Mouse (Mus musculus): ENCODE data around the gene Slco6c1. TPM values are rescaled to one million over a fixed set of nuclear protein-coding genes. Genes with fewer than 3 reads are reported as not detected.

The Slco6c1 gene
- not detected in 2 replicates for polyA plus RNA-seq (2015; fragmentation: Nextera tagmentation; extraction: Ambion mirVana)

- no peaks in the 10 kb centered on the region for H3K9me3 ChIP-seq (ENCODE audit: control insufficient read depth, low read length)
- no peak within 1 kb of the TSS for H3K9ac ChIP-seq (ENCODE audit: low read depth, low read length)
- no peaks in the 10 kb centered on the region for H3K36me3 ChIP-seq (ENCODE audit: control insufficient read depth, insufficient read depth, low read length)
- H3K4me2 ChIP-seq (ENCODE audit: low read length) = no peak within 1 kb of the TSS
- no peak within 1 kb of the TSS for H3K27ac ChIP-seq (ENCODE audit: low read depth, low read length)
- ATAC-seq = no peak
- H3K4me3 ChIP-seq (ENCODE audit: low read length) = no peak within 1 kb of the TSS
- H3K4me1 ChIP-seq (ENCODE audit: control insufficient read depth, insufficient read depth, low read depth, low read length) = no peaks in the 10 kb centered on the region
- 95% methylated on average over 6 of the region's 6 CpGs for WGBS
- H3K27me3 ChIP-seq (replicated peaks; ENCODE audit: control insufficient read depth, insufficient read depth, low read length) = no peaks in the 10 kb centered on the region
These were observed at the start of gene Slco6c1 for GRCm38 (mm10) chr1:97128201-97128600. TSS of gene Slco6c1 (minus strand) at chr1:97128301.

GRCm38 (mm10) chr1:97038982-97039381 is 89.1 kb downstream of the Slco6c1 start:
- no peaks in the 10 kb centered on the region for H3K36me3 ChIP-seq (ENCODE audit: control insufficient read depth, insufficient read depth, low read length)
- no peaks in the 10 kb centered on the region for H3K27me3 ChIP-seq (replicated peaks; ENCODE audit: control insufficient read depth, insufficient read depth, low read length)
- ATAC-seq = no peak
- H3K4me1 ChIP-seq (ENCODE audit: control insufficient read depth, insufficient read depth, low read depth, low read length) = no peaks in the 10 kb centered on the region
- WGBS = 76% methylated on average over 1 of the region's 1 CpGs
- H3K27ac ChIP-seq (ENCODE audit: low read depth, low read length) = no peak overlapping the region
- no peak overlapping the region for H3K4me2 ChIP-seq (ENCODE audit: low read length)
- no peaks in the 10 kb centered on the region for H3K9me3 ChIP-seq (ENCODE audit: control insufficient read depth, low read length)
- H3K9ac ChIP-seq (ENCODE audit: low read depth, low read length) = no peak overlapping the region
- no peak overlapping the region for H3K4me3 ChIP-seq (ENCODE audit: low read length)

GRCm38 (mm10) chr1:97038548-97038947 is 89.6 kb downstream of the Slco6c1 start:
- H3K27me3 ChIP-seq (replicated peaks; ENCODE audit: control insufficient read depth, insufficient read depth, low read length) = no peaks in the 10 kb centered on the region
- H3K4me1 ChIP-seq (ENCODE audit: control insufficient read depth, insufficient read depth, low read depth, low read length) = no peaks in the 10 kb centered on the region
- no peaks in the 10 kb centered on the region for H3K36me3 ChIP-seq (ENCODE audit: control insufficient read depth, insufficient read depth, low read length)
- H3K4me3 ChIP-seq (ENCODE audit: low read length) = no peak overlapping the region
- ATAC-seq = peak; percentile 63; the same call in 1 of the 2 replicates
- H3K9ac ChIP-seq (ENCODE audit: low read depth, low read length) = no peak overlapping the region
- no peaks in the 10 kb centered on the region for H3K9me3 ChIP-seq (ENCODE audit: control insufficient read depth, low read length)
- no peak overlapping the region for H3K27ac ChIP-seq (ENCODE audit: low read depth, low read length)
- 5% methylated on average over 2 of the region's 2 CpGs for WGBS
- no peak overlapping the region for H3K4me2 ChIP-seq (ENCODE audit: low read length)

GRCm38 (mm10) chr1:97037955-97038354 is 90.1 kb downstream of the Slco6c1 start:
- WGBS = 71% methylated on average over 2 of the region's 2 CpGs

GRCm38 (mm10) chr1:97021388-97021787 is 106.7 kb downstream of the Slco6c1 start:
- H3K4me1 ChIP-seq (ENCODE audit: control insufficient read depth, insufficient read depth, low read depth, low read length) = no peaks in the 10 kb centered on the region
- no peak overlapping the region for H3K4me2 ChIP-seq (ENCODE audit: low read length)
- H3K27me3 ChIP-seq (replicated peaks; ENCODE audit: control insufficient read depth, insufficient read depth, low read length) = no peaks in the 10 kb centered on the region
- WGBS = 89% methylated on average over 2 of the region's 2 CpGs
- H3K27ac ChIP-seq (ENCODE audit: low read depth, low read length) = no peak overlapping the region
- no peak overlapping the region for H3K4me3 ChIP-seq (ENCODE audit: low read length)
- no peak overlapping the region for H3K9ac ChIP-seq (ENCODE audit: low read depth, low read length)
- no peak for ATAC-seq
- no peaks in the 10 kb centered on the region for H3K36me3 ChIP-seq (ENCODE audit: control insufficient read depth, insufficient read depth, low read length)
- H3K9me3 ChIP-seq (ENCODE audit: control insufficient read depth, low read length) = no peaks in the 10 kb centered on the region

More at GRCm38 (mm10) chr1:97037955-97038354, 90.1 kb downstream of the Slco6c1 start:
- Histone ChIP-seq H3K27ac (ENCODE audit: low read depth, low read length) (no peak overlapping the region), H3K27me3 (replicated peaks; ENCODE audit: control insufficient read depth, insufficient read depth, low read length) (no peaks in the 10 kb centered on the region), H3K4me2 (ENCODE audit: low read length) (no peak overlapping the region), H3K9ac (ENCODE audit: low read depth, low read length) (no peak overlapping the region), H3K36me3 (ENCODE audit: control insufficient read depth, insufficient read depth, low read length) (no peaks in the 10 kb centered on the region), H3K9me3 (ENCODE audit: control insufficient read depth, low read length) (no peaks in the 10 kb centered on the region), H3K4me3 (ENCODE audit: low read length) (no peak overlapping the region), H3K4me1 (ENCODE audit: control insufficient read depth, insufficient read depth, low read depth, low read length) (no peaks in the 10 kb centered on the region)
- ATAC-seq = no peak

- WGBS = 55% methylated on average over 1 of the region's 1 CpGs
These were observed 108.7 kb downstream of the Slco6c1 start for GRCm38 (mm10) chr1:97019404-97019803.

GRCm38 (mm10) chr1:97018978-97019377 is 109.1 kb downstream of the Slco6c1 start:
- H3K9me3 ChIP-seq (ENCODE audit: control insufficient read depth, low read length) = no peaks in the 10 kb centered on the region
- H3K36me3 ChIP-seq (ENCODE audit: control insufficient read depth, insufficient read depth, low read length) = no peaks in the 10 kb centered on the region
- no peaks in the 10 kb centered on the region for H3K27me3 ChIP-seq (replicated peaks; ENCODE audit: control insufficient read depth, insufficient read depth, low read length)
- no peak overlapping the region for H3K9ac ChIP-seq (ENCODE audit: low read depth, low read length)
- no peak overlapping the region for H3K4me3 ChIP-seq (ENCODE audit: low read length)
- H3K4me1 ChIP-seq (ENCODE audit: control insufficient read depth, insufficient read depth, low read depth, low read length) = no peaks in the 10 kb centered on the region
- H3K4me2 ChIP-seq (ENCODE audit: low read length) = no peak overlapping the region
- H3K27ac ChIP-seq (ENCODE audit: low read depth, low read length) = no peak overlapping the region
- ATAC-seq = no peak

More at GRCm38 (mm10) chr1:97019404-97019803, 108.7 kb downstream of the Slco6c1 start:
- Histone ChIP-seq H3K4me1 (ENCODE audit: control insufficient read depth, insufficient read depth, low read depth, low read length) (no peaks in the 10 kb centered on the region), H3K4me3 (ENCODE audit: low read length) (no peak overlapping the region), H3K36me3 (ENCODE audit: control insufficient read depth, insufficient read depth, low read length) (no peaks in the 10 kb centered on the region), H3K27ac (ENCODE audit: low read depth, low read length) (no peak overlapping the region), H3K9ac (ENCODE audit: low read depth, low read length) (no peak overlapping the region), H3K4me2 (ENCODE audit: low read length) (no peak overlapping the region), H3K27me3 (replicated peaks; ENCODE audit: control insufficient read depth, insufficient read depth, low read length) (no peaks in the 10 kb centered on the region), H3K9me3 (ENCODE audit: control insufficient read depth, low read length) (no peaks in the 10 kb centered on the region)
- ATAC-seq = no peak
